Mouse (Mus musculus) myocyte (in vitro differentiated cells): ENCODE measurements around the gene Lrrc29. TPM values are rescaled to one million over a fixed set of nuclear protein-coding genes. Genes with fewer than 3 reads are reported as not detected.

ENCODE experiments used
- H3K27me3 ChIP-seq: one replicate; pipeline ENCODE4 v1.6.1; 2011; ENCODE audit not compliant: control insufficient read depth, insufficient read depth, insufficient read length
- H3K36me3 ChIP-seq: one replicate; pipeline ENCODE4 v1.6.1; 2011; ENCODE audit not compliant: control insufficient read depth, insufficient read depth
- H3K4me2 ChIP-seq: one replicate; pipeline ENCODE4 v1.6.1; 2011; ENCODE audit warnings: low read depth, control low read depth
- H3K4me3 ChIP-seq: one replicate; pipeline ENCODE4 v1.5.1; 2011; ENCODE audit warnings: mild to moderate bottlenecking, control low read depth, moderate library complexity
- H3K79me2 ChIP-seq: one replicate; pipeline ENCODE4 v1.6.1; 2011; ENCODE audit not compliant: control insufficient read depth, insufficient read depth
- H3ac ChIP-seq: one replicate; pipeline ENCODE4 v1.6.1; 2011; ENCODE audit not compliant: control insufficient read depth, insufficient read length
- CEBPB ChIP-seq: IDR thresholded peaks from 2 replicates; pipeline ENCODE4 v1.6.1; 2011; ENCODE audit warnings: mild to moderate bottlenecking, moderate library complexity; ENCODE audit not compliant: poor library complexity, insufficient read depth, severe bottlenecking
- E2F4 ChIP-seq: IDR thresholded peaks from one replicate; pipeline ENCODE4 v1.6.1; 2011; ENCODE audit warnings: mild to moderate bottlenecking, control low read depth, moderate library complexity; ENCODE audit not compliant: insufficient read depth
- MAX ChIP-seq: IDR thresholded peaks from one replicate; pipeline ENCODE4 v1.6.1; 2011; ENCODE audit warnings: low read depth, mild to moderate bottlenecking, control low read depth
- MYOD1 ChIP-seq, 3 experiments: IDR thresholded peaks; one replicate each; pipeline ENCODE4 v1.6.1; 2011; ENCODE audit warnings: control low read depth in 2 of 3, low read depth in 2 of 3, mild to moderate bottlenecking in 2 of 3, moderate library complexity in 1 of 3; ENCODE audit not compliant: insufficient read length in 2 of 3, control insufficient read depth in 1 of 3
- MYOG ChIP-seq, 3 experiments: IDR thresholded peaks; one replicate each; pipeline ENCODE4 v1.6.1; 2011; ENCODE audit warnings: control low read depth in 2 of 3, low read depth in 2 of 3, mild to moderate bottlenecking in 2 of 3; ENCODE audit not compliant: insufficient read length in 2 of 3, control insufficient read depth in 1 of 3, insufficient read depth in 1 of 3
- POLR2A ChIP-seq: IDR thresholded peaks from one replicate; pipeline ENCODE4 v1.6.1; 2011; ENCODE audit warnings: low read depth, mild to moderate bottlenecking, control low read depth, moderate library complexity; ENCODE audit not compliant: insufficient read length
- POLR2AphosphoS2 ChIP-seq: IDR thresholded peaks from one replicate; pipeline ENCODE4 v1.6.1; 2011; ENCODE audit warnings: low read depth, control low read depth; ENCODE audit not compliant: insufficient read length
- REST ChIP-seq: IDR thresholded peaks from one replicate; pipeline ENCODE4 v1.6.1; 2011; ENCODE audit warnings: mild to moderate bottlenecking, control low read depth, moderate library complexity; ENCODE audit not compliant: insufficient read depth, insufficient read length
- SRF ChIP-seq: IDR thresholded peaks from one replicate; pipeline ENCODE4 v1.6.1; 2011; ENCODE audit warnings: low read depth; ENCODE audit not compliant: control insufficient read depth, insufficient read length
- TCF12 ChIP-seq: IDR thresholded peaks from one replicate; pipeline ENCODE4 v1.6.1; 2011; ENCODE audit warnings: mild to moderate bottlenecking, control low read depth; ENCODE audit not compliant: poor library complexity, insufficient read depth, severe bottlenecking
- TCF3 ChIP-seq: IDR thresholded peaks from one replicate; pipeline ENCODE4 v1.6.1; 2011; ENCODE audit warnings: low read depth, control low read depth; ENCODE audit not compliant: insufficient read length
- USF1 ChIP-seq: IDR thresholded peaks from one replicate; pipeline ENCODE4 v1.6.1; 2011; ENCODE audit warnings: low read depth, mild to moderate bottlenecking, control low read depth, moderate library complexity
- polyA plus RNA-seq: library from polyadenylated mRNA; unstranded; fragments of >200 nt; fragmentation: generic; extraction: Trizol; gene quantifications from one replicate; pipeline ENCODE4 v1.2.1, GENCODE M21; 2012; ENCODE audit warnings: missing spikeins

Gene Lrrc29
- polyA plus RNA-seq, 1 experiment = 1.8 TPM

- Histone ChIP-seq H3K79me2 (no peaks in the 10 kb centered on the region), H3K36me3 (peaks cover 4% of the 10 kb centered on the region), H3K4me2 (no peak overlapping the region), H3K27me3 (no peaks in the 10 kb centered on the region), H3K4me3 (no peak overlapping the region), H3ac (no peak overlapping the region)
- no peak for TF ChIP-seq MYOD1 (IDR thresholded peaks at IDR 0.05; ENCODE audit: control insufficient read depth in 1 of 3, insufficient read length in 2 of 3, low read depth in 2 of 3)
- no peak for TF ChIP-seq SRF
- TF ChIP-seq REST = no peak
- TF ChIP-seq CEBPB = no peak
- TF ChIP-seq MYOG (IDR thresholded peaks at IDR 0.05; ENCODE audit: control insufficient read depth in 1 of 3, insufficient read depth in 1 of 3, insufficient read length in 2 of 3, low read depth in 2 of 3) = no peak
- TF ChIP-seq POLR2AphosphoS2 = no peak
- no peak for TF ChIP-seq MAX
- no peak for TF ChIP-seq POLR2A
Measured at GRCm38 (mm10) chr8:105278911-105279334, 47.2 kb downstream of the Lrrc29 start.

DNA sequence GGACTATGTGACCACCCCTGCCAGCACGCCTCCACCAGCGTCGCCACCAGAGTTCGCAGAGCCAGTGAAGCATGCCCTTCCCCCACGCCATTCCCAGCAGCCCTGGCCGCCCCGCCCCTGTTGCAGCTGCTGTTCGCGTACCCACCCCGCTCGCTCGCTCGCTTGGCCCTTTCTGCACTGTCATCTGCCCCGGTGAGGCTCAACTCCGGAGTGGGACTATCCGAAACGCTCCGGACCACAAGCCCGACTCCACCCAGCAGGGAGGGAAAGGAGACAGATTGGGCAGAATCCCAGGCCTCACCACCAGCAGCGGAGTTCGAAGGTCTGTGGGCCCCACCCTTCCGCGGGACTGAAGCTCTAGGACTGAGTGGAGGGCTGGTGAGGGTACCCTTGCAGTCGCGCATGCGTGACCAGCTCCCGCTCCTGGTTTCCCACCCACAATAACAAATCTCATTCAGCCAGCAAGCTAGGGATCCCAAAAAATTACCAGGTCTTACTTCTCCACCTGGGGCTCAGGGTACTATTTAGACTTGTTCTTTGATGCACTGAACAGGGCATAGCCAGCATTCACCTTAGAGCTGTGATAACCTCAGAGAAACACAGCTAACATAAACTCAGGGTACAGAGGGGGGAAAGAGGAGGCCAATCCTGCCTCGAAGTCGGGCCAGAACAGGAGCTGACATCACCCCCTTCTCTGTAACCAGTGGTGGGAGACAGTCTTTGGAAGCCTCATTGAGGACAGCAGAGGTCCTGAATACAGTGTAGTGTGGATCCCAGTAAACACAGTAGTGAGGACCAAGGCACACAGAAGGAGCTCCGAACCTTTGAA lies 49.6 kb downstream of the Lrrc29 start:
- Histone ChIP-seq H3ac (peak overlapping the region; percentile 8), H3K79me2 (no peaks in the 10 kb centered on the region), H3K27me3 (no peaks in the 10 kb centered on the region), H3K36me3 (no peaks in the 10 kb centered on the region), H3K4me3 (peak overlapping the region; percentile 30), H3K4me2 (peak overlapping the region; percentile 76)
- TF ChIP-seq MYOG (IDR thresholded peaks at IDR 0.05; ENCODE audit: control insufficient read depth in 1 of 3, insufficient read depth in 1 of 3, insufficient read length in 2 of 3, low read depth in 2 of 3) (peak; percentile 59 to 99 (median 98)), MYOD1 (IDR thresholded peaks at IDR 0.05; ENCODE audit: control insufficient read depth in 1 of 3, insufficient read length in 2 of 3, low read depth in 2 of 3) (peak in 2 of 3 experiments; percentile 97 to 100), CEBPB (no peak), TCF12 (peak; percentile 30), MAX (no peak), POLR2A (peak; percentile 90), USF1 (no peak), REST (peak; percentile 32), SRF (peak; percentile 43), E2F4 (no peak), POLR2AphosphoS2 (peak; percentile 99), TCF3 (peak; percentile 89)

- peak within 1 kb of the TSS; percentile 76 for H3K4me2 ChIP-seq
- no peaks in the 10 kb centered on the region for H3K36me3 ChIP-seq
- peak within 1 kb of the TSS; percentile 30 for H3K4me3 ChIP-seq
- H3K79me2 ChIP-seq = no peaks in the 10 kb centered on the region
- no peak for TF ChIP-seq CEBPB
- no peak for TF ChIP-seq POLR2A
- TF ChIP-seq REST = no peak
- no peak for TF ChIP-seq SRF
- TF ChIP-seq MYOG (IDR thresholded peaks at IDR 0.05; ENCODE audit: control insufficient read depth in 1 of 3, insufficient read depth in 1 of 3, insufficient read length in 2 of 3, low read depth in 2 of 3) = no peak
- no peak for TF ChIP-seq E2F4
- no peak for TF ChIP-seq USF1
- TF ChIP-seq TCF12 = no peak
- no peak for TF ChIP-seq POLR2AphosphoS2
- no peak for TF ChIP-seq MYOD1 (IDR thresholded peaks at IDR 0.05; ENCODE audit: control insufficient read depth in 1 of 3, insufficient read length in 2 of 3, low read depth in 2 of 3)
- no peak for TF ChIP-seq MAX
- TF ChIP-seq TCF3 = no peak
- no peaks in the 10 kb centered on the region for H3K27me3 ChIP-seq
- H3ac ChIP-seq = peak within 1 kb of the TSS; percentile 8
Measured at GRCm38 (mm10) chr8:105275840-105276239, 50.2 kb downstream of the Lrrc29 start, which contains the start of gene Nol3. Gene Nol3, plus strand, starts transcription at chr8:105276140.

DNA sequence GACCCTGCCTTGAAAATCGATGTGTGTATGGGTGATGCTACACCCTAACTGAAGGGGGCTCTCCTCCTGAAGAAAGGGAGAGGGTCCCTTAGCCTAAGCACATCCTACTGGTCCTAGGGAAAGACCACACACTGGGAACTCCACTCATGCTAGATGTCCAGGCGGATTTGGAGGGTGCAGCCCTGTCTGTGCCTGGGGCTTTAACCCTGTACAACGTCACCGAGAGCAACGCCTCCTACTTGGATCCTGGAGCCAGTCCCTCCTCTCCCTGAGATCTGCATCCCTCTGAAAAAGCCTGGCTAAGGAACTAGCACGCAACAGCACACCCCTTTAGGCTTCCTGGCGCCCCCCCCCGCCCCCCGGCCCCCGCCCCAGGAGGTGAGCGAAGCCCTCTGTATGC lies 50.7 kb downstream of the Lrrc29 start:
- TF ChIP-seq POLR2A = no peak
- no peak for TF ChIP-seq E2F4
- TF ChIP-seq CEBPB = no peak
- TF ChIP-seq MYOD1 (IDR thresholded peaks at IDR 0.05; ENCODE audit: control insufficient read depth in 1 of 3, insufficient read length in 2 of 3, low read depth in 2 of 3) = no peak
- TF ChIP-seq MYOG (IDR thresholded peaks at IDR 0.05; ENCODE audit: control insufficient read depth in 1 of 3, insufficient read depth in 1 of 3, insufficient read length in 2 of 3, low read depth in 2 of 3) = no peak
- no peak for TF ChIP-seq REST
- TF ChIP-seq TCF12 = no peak
- TF ChIP-seq TCF3 = no peak
- TF ChIP-seq USF1 = no peak
- TF ChIP-seq MAX = no peak
- Histone ChIP-seq H3ac (no peak overlapping the region), H3K4me2 (peak overlapping the region; percentile 76), H3K27me3 (no peaks in the 10 kb centered on the region), H3K79me2 (no peaks in the 10 kb centered on the region), H3K36me3 (no peaks in the 10 kb centered on the region), H3K4me3 (peak overlapping the region; percentile 30)
